Mouse (Mus musculus) spleen, adult 2 months (tissue): ENCODE measurements at regions not wholly inside any gene's neighbourhood (a gene's known extent, or its start where the extent isn't known, plus 50 kb on each side); places are given as distances from the start of the nearest gene placed in this dataset.

Experiments used
- DNase-seq, 2 experiments: peaks; one replicate each; pipeline versions ENCODE4 v3.0.0 to v3.0.0-alpha.2; 2012 to 2021; ENCODE audit warnings: low spot score in 2 of 2, low read depth in 1 of 2
- H3K27ac ChIP-seq: fragments of 200-500 bp; 2 replicates; pipeline ENCODE4 v1.5.1; 2012; ENCODE audit warnings: low read length, inconsistent platforms; ENCODE audit not compliant: insufficient read depth
- H3K27me3 ChIP-seq: fragments of 200-500 bp; 2 replicates; pipeline ENCODE4 v1.6.1; 2012; ENCODE audit warnings: mild to moderate bottlenecking, moderate library complexity, low read length, inconsistent platforms; ENCODE audit not compliant: control insufficient read depth, insufficient read depth
- H3K36me3 ChIP-seq: fragments of 200-500 bp; 2 replicates; pipeline ENCODE4 v1.6.1; 2012; ENCODE audit warnings: mild to moderate bottlenecking, low read length, inconsistent platforms; ENCODE audit not compliant: control insufficient read depth, insufficient read depth
- H3K4me1 ChIP-seq: fragments of 200-500 bp; 2 replicates; pipeline ENCODE4 v1.6.1; 2011; ENCODE audit warnings: inconsistent platforms; ENCODE audit not compliant: control insufficient read depth, insufficient read depth, insufficient read length
- H3K4me3 ChIP-seq: fragments of 200-500 bp; 2 replicates; pipeline ENCODE4 v1.5.1; 2011; ENCODE audit warnings: mild to moderate bottlenecking, inconsistent platforms; ENCODE audit not compliant: insufficient read depth, insufficient read length; ENCODE audit errors: extremely low read depth
- CTCF ChIP-seq: fragments of 200-500 bp; IDR thresholded peaks from 2 replicates; pipeline ENCODE4 v1.5.1; 2011; ENCODE audit warnings: mild to moderate bottlenecking, inconsistent platforms; ENCODE audit not compliant: insufficient read depth, insufficient read length, insufficient replicate concordance; ENCODE audit errors: extremely low read depth
- POLR2A ChIP-seq: fragments of 200-500 bp; IDR thresholded peaks from 2 replicates; pipeline ENCODE4 v1.6.1; 2011; ENCODE audit warnings: low read depth, low read length, inconsistent platforms
- WGBS: fragments of 180-500 bp; shearing (Covaris S2); methylation state at CpG from one replicate; pipeline ENCODE4 v1.1.7; 2018; 5-methylcytosine and 5-hydroxymethylcytosine counted together

DNA sequence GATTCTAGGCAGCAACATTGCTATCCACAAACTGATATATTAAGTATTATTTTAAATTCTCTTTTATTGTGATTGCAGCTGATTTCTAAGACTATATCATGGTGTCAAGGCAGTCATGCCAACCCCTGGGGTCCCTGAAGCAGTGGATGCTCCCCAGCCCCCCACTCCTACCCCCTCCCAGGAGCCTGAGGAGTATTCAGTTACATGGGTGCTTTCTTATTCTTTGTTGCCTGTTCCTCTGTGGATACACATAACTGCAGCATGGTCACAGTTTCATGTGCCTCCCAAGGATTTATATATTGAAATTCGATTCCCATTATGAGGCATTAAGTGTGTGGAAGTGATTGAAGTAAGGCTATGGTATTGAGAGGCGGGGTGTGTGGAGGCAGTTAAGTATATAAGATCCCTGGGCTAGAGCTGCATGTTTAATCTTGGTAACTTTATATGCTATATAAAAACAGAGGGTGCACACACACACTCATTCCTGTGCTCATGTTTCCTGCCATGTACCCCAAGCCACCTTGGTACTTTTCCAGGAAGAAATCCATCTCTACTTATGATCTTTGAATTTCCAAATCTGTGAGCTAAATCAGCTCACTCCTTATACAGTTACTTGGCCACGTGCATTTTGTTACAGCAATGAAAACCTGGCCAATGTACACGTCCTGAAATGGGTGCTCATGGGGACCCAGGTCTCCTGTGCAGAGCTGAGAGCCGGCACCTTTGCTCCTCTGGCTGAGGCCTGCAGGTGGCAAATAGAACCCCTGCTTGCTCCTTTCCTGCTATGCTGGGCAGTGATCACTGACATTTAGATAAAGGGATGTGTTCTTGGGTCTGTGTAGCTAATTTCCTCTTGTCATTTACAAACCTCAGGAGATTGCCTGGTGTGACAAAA is 259.0 kb downstream of the Nek10 start:
- WGBS: 51% methylated on average over 5 of the region's 5 CpGs
- no peak for DNase-seq
- TF ChIP-seq CTCF (no peak), POLR2A (no peak)
- Histone ChIP-seq H3K27me3 (no peaks in the 10 kb centered on the region), H3K4me1 (peaks cover 6% of the 10 kb centered on the region; the same call in 1 of the 2 replicates), H3K4me3 (no peak overlapping the region), H3K36me3 (no peaks in the 10 kb centered on the region), H3K27ac (peak overlapping the region; percentile 12)

DNA sequence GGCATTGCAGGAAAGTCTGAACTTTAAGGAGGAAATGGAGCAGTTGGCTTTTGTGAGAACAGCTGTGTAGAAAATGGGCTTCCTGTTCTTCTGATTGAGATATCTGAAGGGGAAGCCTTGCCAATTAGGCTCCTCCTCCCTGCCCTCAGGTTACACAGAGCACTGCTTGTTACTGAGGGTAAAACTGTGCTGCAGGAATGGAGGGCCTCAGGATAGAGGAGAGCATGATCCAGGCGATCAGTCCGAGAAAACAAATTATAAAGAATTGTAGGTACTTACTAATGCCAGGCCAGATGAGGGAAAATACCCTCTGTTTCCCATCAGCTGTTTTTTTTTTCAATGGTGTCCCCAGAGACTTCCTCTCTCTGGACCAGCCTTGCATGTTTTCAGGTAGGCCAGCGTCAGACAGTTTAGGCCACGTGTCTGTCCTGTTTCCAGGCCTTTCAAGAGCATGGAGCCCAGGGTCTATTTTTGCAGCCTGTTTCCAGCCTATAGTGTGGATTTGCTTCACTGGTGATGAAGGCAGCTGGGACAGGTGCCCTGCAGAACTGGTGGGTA is 259.7 kb downstream of the Nek10 start:
- peak overlapping the region; percentile 43 for H3K27ac ChIP-seq
- no peaks in the 10 kb centered on the region for H3K27me3 ChIP-seq
- 15% methylated on average over 4 of the region's 4 CpGs for WGBS
- H3K4me3 ChIP-seq: no peak overlapping the region
- no peak for TF ChIP-seq POLR2A
- TF ChIP-seq CTCF: no peak
- H3K4me1 ChIP-seq: peaks cover 6% of the 10 kb centered on the region; the same call in 1 of the 2 replicates
- H3K36me3 ChIP-seq: no peaks in the 10 kb centered on the region
- no peak for DNase-seq

DNA sequence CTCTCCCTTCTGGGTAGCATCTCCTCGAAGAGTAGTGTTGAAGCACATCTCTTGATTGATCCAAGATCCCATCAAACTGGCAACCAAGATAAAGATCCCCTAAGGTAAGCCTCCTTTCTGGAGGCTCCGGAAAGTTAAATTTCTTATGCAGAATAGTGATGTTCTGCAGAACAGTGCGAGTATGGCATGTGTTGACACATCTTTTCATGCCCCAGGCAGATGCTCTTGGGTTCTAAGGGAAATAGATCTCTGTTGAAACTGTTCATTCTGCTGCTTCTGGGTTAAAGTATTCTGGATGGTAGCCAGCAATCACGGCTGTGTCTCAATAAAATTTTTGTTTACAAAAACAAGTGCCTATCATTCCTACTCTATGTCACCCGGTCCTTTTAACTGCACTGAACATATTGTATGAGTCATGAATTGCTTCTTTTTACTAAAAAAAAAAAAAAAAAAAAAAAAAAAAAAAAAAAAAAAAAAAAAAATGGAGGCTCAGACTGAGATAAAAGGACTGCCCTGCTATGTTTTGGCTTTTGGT is 261.8 kb downstream of the Nek10 start:
- no peak for DNase-seq
- H3K4me1 ChIP-seq: peaks cover 6% of the 10 kb centered on the region; the same call in 1 of the 2 replicates
- no peaks in the 10 kb centered on the region for H3K36me3 ChIP-seq
- no peak for TF ChIP-seq CTCF
- no peak for TF ChIP-seq POLR2A
- 79% methylated on average over 5 of the region's 5 CpGs for WGBS
- H3K27ac ChIP-seq: no peak overlapping the region
- H3K27me3 ChIP-seq: no peaks in the 10 kb centered on the region
- no peak overlapping the region for H3K4me3 ChIP-seq

DNA sequence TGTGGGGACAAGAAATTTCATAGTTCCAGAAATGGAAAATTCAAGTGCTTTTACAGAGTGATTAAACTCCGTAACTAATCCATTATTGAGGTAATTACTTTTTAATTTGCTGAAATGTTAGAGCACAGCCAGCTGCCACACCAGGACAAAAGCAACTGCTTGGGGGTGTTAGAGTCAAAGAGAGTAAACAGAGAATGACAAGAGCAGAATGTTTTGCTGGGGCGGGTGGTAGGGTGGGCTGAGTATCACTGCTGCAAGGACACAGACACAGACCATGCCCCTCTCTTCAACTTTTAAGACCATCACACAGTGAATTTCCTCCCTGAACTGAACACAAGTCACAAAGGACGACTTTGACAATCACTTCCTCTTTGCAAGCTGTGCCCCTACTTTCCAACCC is 272.7 kb downstream of the Nek10 start:
- Histone ChIP-seq H3K4me1 (no peaks in the 10 kb centered on the region), H3K4me3 (no peak overlapping the region), H3K27ac (no peak overlapping the region), H3K36me3 (no peaks in the 10 kb centered on the region), H3K27me3 (no peaks in the 10 kb centered on the region)
- TF ChIP-seq CTCF: no peak
- no peak for TF ChIP-seq POLR2A
- no peak for DNase-seq
- WGBS: 51% methylated on average over 3 of the region's 3 CpGs

DNA sequence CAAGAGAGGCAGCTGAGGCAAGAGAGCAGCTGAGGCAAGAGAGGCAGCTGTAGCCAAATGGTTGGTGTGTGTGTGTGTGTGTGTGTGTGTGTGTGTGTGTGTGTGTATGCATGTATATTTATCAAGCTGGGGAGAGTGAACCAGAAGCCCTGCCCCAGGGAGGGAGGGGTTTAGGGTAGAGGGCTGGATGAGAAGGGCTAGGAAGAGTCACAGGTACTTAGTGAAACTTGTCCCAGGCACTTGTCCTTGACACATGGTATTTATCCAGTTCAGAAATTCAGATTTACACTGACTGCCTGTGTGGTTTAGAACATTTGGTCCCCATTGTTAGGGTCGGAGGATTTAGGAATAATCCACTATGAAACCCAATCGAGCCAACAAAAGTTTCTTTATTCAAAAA is 279.7 kb downstream of the Nek10 start:
- Histone ChIP-seq H3K4me1 (no peaks in the 10 kb centered on the region), H3K27me3 (no peaks in the 10 kb centered on the region), H3K4me3 (no peak overlapping the region), H3K36me3 (no peaks in the 10 kb centered on the region), H3K27ac (no peak overlapping the region)
- DNase-seq: no peak
- WGBS: 95% methylated on average over 2 of the region's 2 CpGs
- TF ChIP-seq POLR2A (no peak), CTCF (no peak)

DNA sequence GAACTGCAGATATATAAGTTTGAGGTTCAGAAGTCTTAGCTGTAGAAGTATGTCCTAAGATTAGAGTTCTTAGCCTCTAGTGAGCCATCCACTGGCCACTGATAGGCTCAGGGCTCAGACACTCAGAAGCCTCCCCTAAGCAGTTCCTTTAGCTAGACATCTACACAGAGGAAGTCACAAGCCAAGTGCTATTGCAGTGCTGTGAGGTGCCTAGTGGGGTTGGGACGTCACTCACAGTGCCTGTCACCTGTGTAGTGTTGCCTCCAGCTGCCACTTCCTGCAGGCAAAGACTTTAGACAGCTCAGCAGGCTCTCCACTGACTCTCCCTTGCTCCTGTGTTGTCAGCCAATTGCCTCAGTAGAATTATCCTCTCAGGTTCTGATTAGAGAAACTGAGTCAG is 280.6 kb downstream of the Nek10 start:
- WGBS: 17% methylated on average over 1 of the region's 1 CpGs
- no peaks in the 10 kb centered on the region for H3K36me3 ChIP-seq
- H3K27ac ChIP-seq: no peak overlapping the region
- no peak for TF ChIP-seq CTCF
- no peak for TF ChIP-seq POLR2A
- H3K4me3 ChIP-seq: no peak overlapping the region
- peak; percentile 3 to 25 for DNase-seq
- no peaks in the 10 kb centered on the region for H3K27me3 ChIP-seq
- H3K4me1 ChIP-seq: no peaks in the 10 kb centered on the region
